Mouse (Mus musculus) small intestine, adult 2 months (tissue): ENCODE data around the gene Fkbp1b.

ENCODE experiments used
- CTCF ChIP-seq: fragments of 200-500 bp; IDR thresholded peaks from 2 replicates; pipeline ENCODE4 v1.5.1; 2012; ENCODE audit warnings: low read depth, mild to moderate bottlenecking, control low read depth, inconsistent platforms, low read length, moderate library complexity, mixed read lengths; ENCODE audit not compliant: insufficient replicate concordance, insufficient read length; ENCODE audit errors: extremely low read depth
- POLR2A ChIP-seq: fragments of 200-500 bp; IDR thresholded peaks from 2 replicates; pipeline ENCODE4 v1.6.1; 2012; ENCODE audit warnings: low read depth, mild to moderate bottlenecking, control low read depth, inconsistent platforms, low read length, moderate library complexity

DNA sequence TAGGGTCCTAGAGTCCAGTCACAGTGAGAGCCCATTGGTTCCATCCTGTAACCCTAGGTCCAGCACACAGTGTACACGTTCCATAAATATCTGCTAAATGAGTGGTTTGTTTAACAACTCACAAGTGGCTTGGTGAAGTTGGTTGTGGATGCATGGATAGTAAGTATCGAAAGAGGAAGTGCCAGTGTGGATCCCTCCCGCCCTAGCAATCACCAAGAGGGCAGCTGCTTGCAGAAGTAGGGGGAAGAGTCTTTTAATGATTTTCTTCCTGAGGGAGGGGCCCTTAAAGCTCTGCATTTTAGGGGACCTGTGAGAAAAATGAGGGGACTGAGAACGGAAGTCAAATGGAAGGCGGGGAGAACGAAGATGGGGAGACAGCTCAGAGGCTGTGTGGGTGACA lies 1.4 kb downstream of the Fkbp1b start:
- TF ChIP-seq CTCF (no peak), POLR2A (no peak)
